Mouse (Mus musculus) pancreas, adult 10 weeks (tissue): Measurements from ENCODE around the gene Zfp846. TPM values are rescaled to one million over a fixed set of nuclear protein-coding genes. Genes with fewer than 3 reads are reported as not detected.

Experiments used
- polyA plus RNA-seq: library from polyadenylated mRNA; stranded (reverse); fragments of 350-450 nt; fragmentation: Illumina TruSeq; extraction: RNeasy Lipid Tissue Mini Kit (QIAGEN cat#74804); gene quantifications from one replicate; pipeline ENCODE4 v1.2.3, GENCODE M21; 2015; ENCODE audit warnings: low read depth, low replicate concordance; ENCODE audit not compliant: insufficient read depth

Zfp846 gene
- 1.9 TPM for polyA plus RNA-seq

DNA sequence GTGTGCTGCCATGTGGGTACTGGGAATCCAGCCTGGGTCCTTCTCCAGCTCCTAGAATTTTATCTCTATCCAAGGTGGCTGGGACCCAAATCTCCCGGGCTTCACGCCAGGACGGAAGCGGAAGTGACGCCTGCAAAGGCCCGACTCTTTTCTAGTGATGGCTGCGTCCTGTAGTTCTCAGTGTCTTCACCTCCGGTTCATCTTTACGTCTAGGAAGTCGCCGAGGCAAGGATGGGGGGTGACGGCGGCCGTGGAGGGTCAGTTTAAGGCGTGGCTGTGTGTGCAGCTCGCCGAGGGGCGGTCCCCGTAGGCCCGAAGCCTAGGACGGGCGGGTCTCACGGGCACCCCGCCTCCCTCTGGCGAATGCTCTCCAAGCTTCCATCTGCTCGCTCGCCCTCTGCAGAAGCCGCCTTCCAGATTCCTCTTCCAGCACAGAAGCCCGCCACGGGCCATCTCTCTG is at the start of gene Zfp846:
Zfp846 (plus strand) TSS at position 117 of the 460 bp plus-strand sequence.

DNA sequence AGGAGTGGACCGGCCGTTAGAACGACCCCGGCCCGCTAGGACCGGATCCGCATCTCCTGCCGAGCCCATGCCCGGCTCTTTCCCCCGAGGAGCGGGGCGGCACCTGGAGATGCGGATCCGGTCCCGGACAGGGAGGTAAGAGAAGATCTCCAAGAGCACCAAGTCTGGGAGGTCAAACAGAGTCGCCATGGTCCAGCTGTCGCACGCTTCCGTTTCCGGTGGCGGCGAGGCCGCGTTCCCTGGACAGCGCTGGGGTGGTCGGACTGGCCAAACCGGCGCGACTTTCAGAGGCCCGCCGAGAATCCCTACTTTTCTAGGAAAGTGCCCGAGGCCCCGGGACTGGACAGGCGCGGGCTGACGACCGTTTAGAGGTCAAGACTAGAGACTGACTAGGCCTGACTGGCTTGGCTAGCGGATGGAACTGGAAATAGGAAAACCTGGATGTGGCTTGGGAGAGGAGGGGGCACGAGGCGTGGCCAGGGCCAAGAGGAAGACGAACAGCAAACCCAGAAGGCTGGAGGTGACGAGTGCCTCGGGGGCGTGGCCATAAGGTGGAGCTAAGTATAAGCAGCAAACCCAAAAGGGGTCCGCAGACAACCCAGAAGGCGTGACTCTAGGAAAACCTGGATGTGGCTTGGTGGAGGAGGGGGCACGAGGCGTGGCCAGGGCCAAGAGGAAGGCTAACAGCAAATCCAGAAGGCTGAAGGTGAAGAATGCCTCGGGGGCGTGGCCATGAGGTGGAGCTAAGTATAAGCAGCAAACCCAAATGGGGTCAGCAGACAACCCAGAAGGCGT is 61.2 kb downstream of the Zfp846 start, which contains the start of gene Ubl5:
Ubl5 (plus strand) TSS at position 778 of the 795 bp plus-strand sequence.

DNA sequence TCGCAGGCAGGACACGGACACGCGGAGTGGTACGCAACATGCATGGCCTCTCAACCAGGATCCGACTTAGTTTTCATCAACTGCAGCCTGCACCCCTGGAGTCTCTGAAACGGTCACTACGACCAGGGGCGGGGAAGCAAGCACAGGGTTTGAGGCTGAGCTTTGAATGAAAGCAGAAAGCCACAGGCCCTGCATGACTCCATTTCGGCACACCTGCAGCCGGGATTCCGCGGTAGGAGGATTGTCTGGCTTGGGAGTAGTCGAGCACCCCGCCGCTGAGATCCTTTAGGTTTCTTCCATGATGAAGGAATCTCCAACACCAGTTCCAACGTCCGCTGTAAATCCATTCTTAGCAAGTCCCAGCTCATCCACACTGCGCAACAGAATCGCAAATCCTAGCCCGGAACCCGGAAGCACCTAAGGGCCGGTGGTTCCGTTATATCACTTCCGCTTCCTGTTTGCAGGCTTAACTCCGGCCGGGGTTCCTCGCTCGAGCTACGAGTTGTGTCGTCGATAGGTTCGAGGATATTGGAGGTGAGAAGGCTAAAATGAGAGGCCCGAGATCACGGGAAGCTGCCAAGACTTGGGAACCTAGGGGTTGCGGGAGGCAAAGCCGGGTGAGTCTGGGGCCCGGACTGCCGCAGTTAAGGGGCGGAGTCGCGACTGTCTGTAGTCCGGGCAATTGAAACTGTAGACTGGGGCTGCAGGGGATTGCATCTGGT is 63.4 kb downstream of the Zfp846 start, which contains the start of gene Fbxl12:
Fbxl12 (minus strand) TSS at position 408 of the 722 bp plus-strand sequence.

DNA sequence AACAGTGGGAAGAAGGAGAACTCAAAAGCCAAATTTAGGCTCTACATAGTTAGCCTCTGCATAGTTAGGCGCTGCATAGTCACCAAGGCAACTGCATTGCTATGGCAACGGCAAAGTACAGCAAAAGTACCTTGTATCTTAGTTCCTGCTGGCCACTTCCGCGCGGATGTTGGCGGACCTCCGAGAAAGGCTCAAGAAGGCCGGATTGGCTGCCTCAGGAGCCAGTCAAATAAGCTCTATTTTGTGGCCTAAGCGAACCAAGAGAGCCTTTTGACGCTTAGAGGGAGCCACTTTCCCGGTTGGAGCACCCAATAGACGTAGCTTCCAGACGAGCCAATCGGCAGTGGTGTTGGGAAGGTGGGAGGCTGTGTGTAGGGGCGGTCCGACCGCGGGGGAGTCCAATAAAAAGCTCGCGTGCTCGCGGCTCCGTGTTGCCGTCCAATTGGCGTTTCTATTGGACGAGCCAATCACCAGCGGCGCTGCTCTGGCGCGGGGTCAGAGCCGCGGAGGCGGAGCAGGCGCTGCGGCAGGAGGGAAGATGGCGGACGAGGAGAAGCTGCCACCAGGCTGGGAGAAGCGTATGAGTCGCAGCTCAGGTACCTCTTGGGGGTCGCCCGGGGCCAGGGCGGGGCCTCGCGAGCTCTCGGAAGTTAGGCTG is 70.6 kb downstream of the Zfp846 start, which contains the start of gene Pin1:
Pin1 (plus strand) TSS at position 494 of the 658 bp plus-strand sequence.

Other genes with a start within 250 kb of the Zfp846 start
- not detected for gene Olfr18, start 245.2 kb upstream of the Zfp846 start, polyA plus RNA-seq
- 7.1 TPM for gene Zfp560, start 196.1 kb upstream of the Zfp846 start, polyA plus RNA-seq
- 1.8 TPM for gene Zfp26, start 121.1 kb upstream of the Zfp846 start, polyA plus RNA-seq
- 3.7 TPM for gene Zfp426, start 88.5 kb upstream of the Zfp846 start, polyA plus RNA-seq
- gene Zfp266, start 59.9 kb upstream of the Zfp846 start, polyA plus RNA-seq: 3.6 TPM
- 85.3 TPM for gene Ubl5, start 61.6 kb downstream of the Zfp846 start, polyA plus RNA-seq
- 8.1 TPM for gene Fbxl12, start 63.5 kb downstream of the Zfp846 start, polyA plus RNA-seq
- gene Pin1, start 70.8 kb downstream of the Zfp846 start, polyA plus RNA-seq: 2.8 TPM
- 0.57 TPM for gene Olfm2, start 165.1 kb downstream of the Zfp846 start, polyA plus RNA-seq
- gene Col5a3, start 233.8 kb downstream of the Zfp846 start, polyA plus RNA-seq: 10.9 TPM
- gene Rdh8, start 237.2 kb downstream of the Zfp846 start, polyA plus RNA-seq: not detected